15 mouse cellular contexts compared by ENCODE assay signal in the genomic region with DNA sequence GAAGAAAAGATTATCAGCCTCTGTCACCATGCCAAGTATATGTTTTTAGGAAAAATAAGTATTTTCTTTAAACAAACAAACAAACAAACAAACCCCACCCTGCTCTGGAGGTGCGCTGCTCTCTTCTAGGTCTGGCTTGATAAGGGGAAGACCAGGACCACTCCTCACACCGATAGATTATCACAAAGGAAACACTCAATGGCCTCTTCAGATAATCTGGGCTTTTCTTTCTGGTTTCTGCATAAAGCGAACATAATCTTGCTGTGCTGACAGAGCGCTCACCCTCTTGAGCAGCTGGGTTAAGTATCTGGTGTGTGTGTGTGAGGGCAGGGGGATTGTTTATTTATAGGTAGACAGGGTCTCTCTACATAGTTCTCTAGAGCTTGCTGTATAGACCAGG. TPM values are rescaled to one million over a fixed set of nuclear protein-coding genes. Genes with fewer than 3 reads are reported as not detected.
DNase-seq lines count a peak whose midpoint lies in the region; ATAC-seq and TF ChIP-seq lines count a peak whose summit lies in the region.
"Had no signal": no experiment of that assay in that cellular context is flagged by ENCODE, and none has a peak within 500 bp of the region (broad histone marks: within the 10 kb centered on the region; RNA-seq: fewer than 3 reads in every experiment).

No protein-coding gene starts in this region.

- H3K27me3 ChIP-seq in heart, embryonic 13.5 days (replicated peaks), result no peaks in the 10 kb centered on the region
- no peaks in the 10 kb centered on the region for H3K27me3 ChIP-seq in stomach, embryonic 16.5 days (ENCODE audit: control insufficient read depth, insufficient read depth, low read length)
- no peaks in the 10 kb centered on the region for H3K27me3 ChIP-seq in stomach, postnatal 0 days (ENCODE audit: control insufficient read depth, insufficient read depth, low read length)
- H3K27me3 ChIP-seq: embryonic facial prominence, embryonic 12.5 days; kidney, embryonic 15.5 days; lung, embryonic 15.5 days had no signal

- TF ChIP-seq EP300 in stomach, postnatal 0 days (optimal IDR thresholded peaks at IDR 0.05), result no peak

- peaks cover 78% of the 10 kb centered on the region for H3K36me3 ChIP-seq in heart, embryonic 13.5 days
- peaks cover 19% of the 10 kb centered on the region for H3K36me3 ChIP-seq in stomach, embryonic 16.5 days (ENCODE audit: control insufficient read depth, insufficient read depth, low read length)
- peaks cover 26% of the 10 kb centered on the region for H3K36me3 ChIP-seq in stomach, postnatal 0 days (ENCODE audit: control insufficient read depth, insufficient read depth, low read length)

- H3K4me1 ChIP-seq in heart, embryonic 13.5 days, result peaks cover 48% of the 10 kb centered on the region
- peaks cover 26% of the 10 kb centered on the region for H3K4me1 ChIP-seq in stomach, embryonic 16.5 days (ENCODE audit: control insufficient read depth, insufficient read depth, low read length)
- H3K4me1 ChIP-seq in stomach, postnatal 0 days (replicated peaks; ENCODE audit: control insufficient read depth, insufficient read depth), result no peaks in the 10 kb centered on the region; the same call in none of the 2 replicates

- 0 out of 2 replicates have a peak overlapping the region, but pooled peaks have one; percentile 12 for H3K27ac ChIP-seq in heart, embryonic 13.5 days (replicated peaks)
- H3K27ac ChIP-seq in layer of hippocampus, adult 2 months, result peak overlapping the region; percentile 97; the same call in 1 of the 2 replicates
- H3K27ac ChIP-seq in stomach, embryonic 16.5 days (ENCODE audit: low read length), result no peak overlapping the region
- H3K27ac ChIP-seq in stomach, postnatal 0 days (replicated peaks), result no peak overlapping the region
- H3K27ac ChIP-seq: embryonic facial prominence, embryonic 12.5 days; kidney, embryonic 15.5 days; lung, embryonic 15.5 days had no signal

- DNase-seq in heart, postnatal 10 days, result no peak
- DNase-seq in layer of hippocampus, adult 2 months (ENCODE audit: low spot score in 2 of 2), result no peak
- no peak for DNase-seq in layer of hippocampus, postnatal 36 days
- no peak for DNase-seq in stomach, postnatal 0 days (ENCODE audit: low spot score)
- DNase-seq in T-cell, adult 2 months (ENCODE audit: low spot score), result no peak
- DNase-seq: cerebellum, adult 8-10 months; left cerebral cortex, postnatal 4 days; right cerebral cortex, postnatal 25 days; thymus, postnatal 36 days had no signal

- ATAC-seq in heart, embryonic 13.5 days (ENCODE audit: extremely low read depth, insufficient number of reproducible peaks, low FRiP score, low TSS enrichment), result no peak
- no peak for ATAC-seq in stomach, embryonic 16.5 days (ENCODE audit: insufficient read depth, low FRiP score)
- ATAC-seq in stomach, postnatal 0 days (ENCODE audit: low FRiP score, low TSS enrichment), result no peak
- ATAC-seq: intestine, embryonic 16.5 days had no signal

- no peak overlapping the region for H3K4me3 ChIP-seq in heart, embryonic 13.5 days
- H3K4me3 ChIP-seq in layer of hippocampus, adult 2 months, result no peak overlapping the region
- no peak overlapping the region for H3K4me3 ChIP-seq in stomach, embryonic 16.5 days (replicated peaks; ENCODE audit: low read length)
- H3K4me3 ChIP-seq in stomach, postnatal 0 days (ENCODE audit: low read depth, low read length), result no peak overlapping the region
- H3K4me3 ChIP-seq: embryonic facial prominence, embryonic 12.5 days; lung, embryonic 15.5 days had no signal

- 26% methylated on average over 4 of the region's 4 CpGs for WGBS in heart, embryonic 13.5 days
- 65% methylated on average over 4 of the region's 4 CpGs for WGBS in stomach, embryonic 16.5 days
- 72% methylated on average over 4 of the region's 4 CpGs for WGBS in stomach, postnatal 0 days

- H3K9ac ChIP-seq in heart, embryonic 13.5 days, result peak overlapping the region; percentile 98; the same call in 1 of the 2 replicates
- H3K9ac ChIP-seq in stomach, embryonic 16.5 days (ENCODE audit: low read length), result peak overlapping the region; percentile 18; the same call in 1 of the 2 replicates
- H3K9ac ChIP-seq in stomach, postnatal 0 days (ENCODE audit: low read length), result no peak overlapping the region
- H3K9ac ChIP-seq: embryonic facial prominence, embryonic 12.5 days; lung, embryonic 15.5 days had no signal

- peak overlapping the region; percentile 85; the same call in 1 of the 2 replicates for H3K4me2 ChIP-seq in heart, embryonic 13.5 days
- no peak overlapping the region for H3K4me2 ChIP-seq in stomach, embryonic 16.5 days (ENCODE audit: low read depth, low read length)
- H3K4me2 ChIP-seq in stomach, postnatal 0 days (replicated peaks; ENCODE audit: low read depth), result no peak overlapping the region
- H3K4me2 ChIP-seq: embryonic facial prominence, embryonic 12.5 days; lung, embryonic 15.5 days had no signal

- intact Hi-C loops in heart, postnatal 10 days (cut with DNase I), result no loop called here

- H3K9me3 ChIP-seq in heart, embryonic 13.5 days, result peaks cover 2% of the 10 kb centered on the region; the same call in 1 of the 2 replicates
- H3K9me3 ChIP-seq in stomach, embryonic 16.5 days (replicated peaks; ENCODE audit: control insufficient read depth, low read length), result no peaks in the 10 kb centered on the region
- no peaks in the 10 kb centered on the region for H3K9me3 ChIP-seq in stomach, postnatal 0 days (ENCODE audit: control insufficient read depth, low read length)
- H3K9me3 ChIP-seq: kidney, embryonic 15.5 days; lung, embryonic 15.5 days had no signal

- no peak for TF ChIP-seq CTCF in layer of hippocampus, adult 2 months (conservative IDR thresholded peaks at IDR 0.05)
- no peak for TF ChIP-seq CTCF in stomach, postnatal 0 days (IDR thresholded peaks at IDR 0.05; ENCODE audit: low read depth)

RNA-seq across cellular contexts. Expression of gene Srrt, which starts 3.9 kb away (rescaled TPM):
- polyA plus RNA-seq in heart, embryonic 13.5 days (2015; fragmentation: Nextera tagmentation; extraction: Ambion mirVana), result 84.9 and 88.1 TPM in 2 replicates
- 10 to 100 TPM; 91.0 to 91.9 TPM for total RNA-seq in heart, postnatal 10 days (2021)
- 100 to 1,000 TPM; 223 to 232 TPM for total RNA-seq in layer of hippocampus, adult 2 months (2021)
- total RNA-seq in layer of hippocampus, postnatal 36 days (2021), result 100 to 1,000 TPM; 209 to 228 TPM
- polyA plus RNA-seq in stomach, embryonic 16.5 days (2015; fragmentation: Nextera tagmentation; extraction: Ambion mirVana), result 113 and 116 TPM in 2 replicates
- 29.3 and 31.6 TPM in 2 replicates for polyA plus RNA-seq in stomach, postnatal 0 days (2015; fragmentation: Nextera tagmentation; extraction: Ambion mirVana)

RNA-seq across cellular contexts. Expression of gene Ufsp1, which starts 9.2 kb away (rescaled TPM):
- 8.1 and 8.8 TPM in 2 replicates for polyA plus RNA-seq in heart, embryonic 13.5 days (2015; fragmentation: Nextera tagmentation; extraction: Ambion mirVana)
- total RNA-seq in heart, postnatal 10 days (2021), result 1 to 10 TPM; 8.8 to 10.0 TPM
- 10 to 100 TPM; 12.4 to 13.8 TPM for total RNA-seq in layer of hippocampus, adult 2 months (2021)
- 10 to 100 TPM in 1 of 2 experiments, 1 to 10 TPM in 1; 8.6 to 12.2 TPM for total RNA-seq in layer of hippocampus, postnatal 36 days (2021)
- polyA plus RNA-seq in stomach, embryonic 16.5 days (2015; fragmentation: Nextera tagmentation; extraction: Ambion mirVana), result 7.3 and 8.6 TPM in 2 replicates
- polyA plus RNA-seq in stomach, postnatal 0 days (2015; fragmentation: Nextera tagmentation; extraction: Ambion mirVana), result 11.0 and 11.4 TPM in 2 replicates

RNA-seq across cellular contexts. Expression of gene Trip6, which starts 10.6 kb away (rescaled TPM):
- 44.7 and 47.3 TPM in 2 replicates for polyA plus RNA-seq in heart, embryonic 13.5 days (2015; fragmentation: Nextera tagmentation; extraction: Ambion mirVana)
- total RNA-seq in heart, postnatal 10 days (2021), result 10 to 100 TPM; 22.5 to 23.3 TPM
- 1 to 10 TPM; 4.8 to 7.3 TPM for total RNA-seq in layer of hippocampus, adult 2 months (2021)
- total RNA-seq in layer of hippocampus, postnatal 36 days (2021), result 1 to 10 TPM; 5.8 to 6.9 TPM
- 77.6 and 77.8 TPM in 2 replicates for polyA plus RNA-seq in stomach, embryonic 16.5 days (2015; fragmentation: Nextera tagmentation; extraction: Ambion mirVana)
- polyA plus RNA-seq in stomach, postnatal 0 days (2015; fragmentation: Nextera tagmentation; extraction: Ambion mirVana), result 46.4 and 47.9 TPM in 2 replicates

RNA-seq across cellular contexts. Expression of gene Ache, which starts 16.3 kb away (rescaled TPM):
- 12.7 and 14.8 TPM in 2 replicates for polyA plus RNA-seq in heart, embryonic 13.5 days (2015; fragmentation: Nextera tagmentation; extraction: Ambion mirVana)
- total RNA-seq in heart, postnatal 10 days (2021), result 1 to 10 TPM; 4.6 to 4.8 TPM
- 10 to 100 TPM; 58.5 to 62.3 TPM for total RNA-seq in layer of hippocampus, adult 2 months (2021)
- 10 to 100 TPM; 57.1 to 62.7 TPM for total RNA-seq in layer of hippocampus, postnatal 36 days (2021)
- polyA plus RNA-seq in stomach, embryonic 16.5 days (2015; fragmentation: Nextera tagmentation; extraction: Ambion mirVana), result 9.8 and 10.8 TPM in 2 replicates
- polyA plus RNA-seq in stomach, postnatal 0 days (2015; fragmentation: Nextera tagmentation; extraction: Ambion mirVana), result 10.0 and 12.2 TPM in 2 replicates

RNA-seq across cellular contexts. Expression of gene Slc12a9, which starts 29.8 kb away (rescaled TPM):
- 8.1 and 8.7 TPM in 2 replicates for polyA plus RNA-seq in heart, embryonic 13.5 days (2015; fragmentation: Nextera tagmentation; extraction: Ambion mirVana)
- 1 to 10 TPM; 4.4 to 5.4 TPM for total RNA-seq in heart, postnatal 10 days (2021)
- total RNA-seq in layer of hippocampus, adult 2 months (2021), result 10 to 100 TPM; 27.9 to 28.4 TPM
- total RNA-seq in layer of hippocampus, postnatal 36 days (2021), result 10 to 100 TPM; 27.4 to 28.3 TPM
- 12.6 and 13.7 TPM in 2 replicates for polyA plus RNA-seq in stomach, embryonic 16.5 days (2015; fragmentation: Nextera tagmentation; extraction: Ambion mirVana)
- polyA plus RNA-seq in stomach, postnatal 0 days (2015; fragmentation: Nextera tagmentation; extraction: Ambion mirVana), result 6.5 and 7.2 TPM in 2 replicates

Comparison
In these comparisons a context has a peak if more than half of its experiments do, and no peak if none do; other contexts are left out.
1. H3K27ac ChIP-seq: peak in heart, embryonic 13.5 days (single experiment) and layer of hippocampus, adult 2 months (single experiment); none in stomach, embryonic 16.5 days (single experiment) and stomach, postnatal 0 days (single experiment).